32 mouse cellular contexts compared by ENCODE assay signal in the genomic region with DNA sequence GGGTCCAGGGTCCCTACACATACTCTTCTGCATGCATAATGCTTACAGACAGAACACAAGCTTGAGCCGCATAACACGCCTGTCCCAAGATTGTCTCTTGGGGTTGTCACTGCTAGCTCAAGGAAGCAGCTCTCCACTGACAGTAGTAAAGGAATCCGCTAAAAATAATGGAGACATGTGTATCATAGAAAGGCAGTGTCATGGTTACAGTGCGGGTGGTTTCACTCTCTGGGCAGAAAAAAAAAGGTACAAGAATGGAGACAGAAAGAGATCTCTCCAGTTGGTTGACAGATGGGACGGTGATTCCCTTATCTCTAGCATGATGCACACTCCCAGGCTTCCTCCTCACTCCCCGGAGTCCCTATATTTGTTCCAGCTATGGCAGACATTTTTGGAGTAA. TPM values are rescaled to one million over a fixed set of nuclear protein-coding genes. Genes with fewer than 3 reads are reported as not detected.
DNase-seq lines count a peak whose midpoint lies in the region; ATAC-seq and TF ChIP-seq lines count a peak whose summit lies in the region.
"Had no signal": no experiment of that assay in that cellular context is flagged by ENCODE, and none has a peak within 500 bp of the region (broad histone marks: within the 10 kb centered on the region; RNA-seq: fewer than 3 reads in every experiment).

No protein-coding gene starts in this region.

- no peak for ATAC-seq in hindbrain, embryonic 13.5 days (ENCODE audit: low FRiP score)
- no peak for ATAC-seq in hindbrain, embryonic 12.5 days (ENCODE audit: low FRiP score)
- ATAC-seq in midbrain, embryonic 14.5 days (ENCODE audit: low FRiP score, low TSS enrichment): no peak
- ATAC-seq in hindbrain, postnatal 0 days: no peak
- no peak for ATAC-seq in neural tube, embryonic 15.5 days (ENCODE audit: low FRiP score)
- ATAC-seq: CD4-positive, CD25-positive, alpha-beta regulatory T cell, adult 4 months; intestine, embryonic 15.5 days had no signal

- no peak for DNase-seq in midbrain, embryonic 14.5 days
- no peak for DNase-seq in midbrain, embryonic 10.5 days (ENCODE audit: low spot score)
- DNase-seq in hindbrain, postnatal 0 days (ENCODE audit: low spot score): no peak
- no peak for DNase-seq in cerebellum, adult 8-10 months
- DNase-seq: adrenal gland, postnatal 14 days; cerebellum, adult 11-12 months; heart, postnatal 10 days; kidney, adult 8-10 months; layer of hippocampus, postnatal 36 days; liver; lung, adult 2 months; lung, postnatal 10 days; right cerebral cortex, postnatal 14 days had no signal

- TF ChIP-seq CTCF in hindbrain, postnatal 0 days (IDR thresholded peaks at IDR 0.05; ENCODE audit: low read depth): no peak

- no peaks in the 10 kb centered on the region for H3K36me3 ChIP-seq in hindbrain, embryonic 13.5 days
- no peaks in the 10 kb centered on the region for H3K36me3 ChIP-seq in hindbrain, embryonic 12.5 days
- no peaks in the 10 kb centered on the region for H3K36me3 ChIP-seq in midbrain, embryonic 14.5 days (ENCODE audit: control insufficient read depth, insufficient read depth, low read length)
- no peaks in the 10 kb centered on the region for H3K36me3 ChIP-seq in midbrain, embryonic 10.5 days
- H3K36me3 ChIP-seq in hindbrain, postnatal 0 days (ENCODE audit: insufficient read depth, low read length): no peaks in the 10 kb centered on the region
- H3K36me3 ChIP-seq in neural tube, embryonic 15.5 days: no peaks in the 10 kb centered on the region
- H3K36me3 ChIP-seq: heart, embryonic 13.5 days; intestine, embryonic 15.5 days; neural tube, embryonic 12.5 days; stomach, embryonic 15.5 days had no signal

- peak overlapping the region; percentile 68 for H3K4me3 ChIP-seq in hindbrain, embryonic 13.5 days
- no peak overlapping the region for H3K4me3 ChIP-seq in hindbrain, embryonic 12.5 days
- no peak overlapping the region for H3K4me3 ChIP-seq in midbrain, embryonic 14.5 days (replicated peaks; ENCODE audit: low read depth, low read length)
- H3K4me3 ChIP-seq in midbrain, embryonic 10.5 days: no peak overlapping the region
- H3K4me3 ChIP-seq in hindbrain, postnatal 0 days (ENCODE audit: low read length): no peak overlapping the region; the same call in 1 of the 2 replicates
- H3K4me3 ChIP-seq in neural tube, embryonic 15.5 days (replicated peaks): peak overlapping the region; percentile 73
- H3K4me3 ChIP-seq: erythroblast, embryonic 14.5 days; stomach, embryonic 15.5 days had no signal

- H3K4me1 ChIP-seq in hindbrain, embryonic 13.5 days (replicated peaks): peaks cover 34% of the 10 kb centered on the region
- peaks cover 14% of the 10 kb centered on the region for H3K4me1 ChIP-seq in hindbrain, embryonic 12.5 days
- peaks cover 15% of the 10 kb centered on the region; the same call in 1 of the 2 replicates for H3K4me1 ChIP-seq in midbrain, embryonic 14.5 days (ENCODE audit: control insufficient read depth, insufficient read depth, low read length)
- peaks cover 17% of the 10 kb centered on the region for H3K4me1 ChIP-seq in midbrain, embryonic 10.5 days
- H3K4me1 ChIP-seq in hindbrain, postnatal 0 days (ENCODE audit: insufficient read depth, low read length): 0 out of 2 replicates have a peak, but pooled peaks cover 3% of the 10 kb centered on the region
- H3K4me1 ChIP-seq in neural tube, embryonic 15.5 days: peaks cover 31% of the 10 kb centered on the region; the same call in 1 of the 2 replicates
- H3K4me1 ChIP-seq: intestine, embryonic 15.5 days had no signal

- no peak overlapping the region for H3K27ac ChIP-seq in hindbrain, embryonic 13.5 days
- no peak overlapping the region for H3K27ac ChIP-seq in hindbrain, embryonic 12.5 days
- H3K27ac ChIP-seq in midbrain, embryonic 14.5 days (replicated peaks; ENCODE audit: low read depth, low read length): no peak overlapping the region
- H3K27ac ChIP-seq in midbrain, embryonic 10.5 days (replicated peaks): no peak overlapping the region
- H3K27ac ChIP-seq in hindbrain, postnatal 0 days: no peak overlapping the region
- no peak overlapping the region for H3K27ac ChIP-seq in neural tube, embryonic 15.5 days (replicated peaks)
- H3K27ac ChIP-seq: heart, embryonic 13.5 days; intestine, embryonic 15.5 days; kidney, postnatal 0 days; liver, embryonic 14.5 days; macrophage; neural tube, embryonic 12.5 days; stomach, embryonic 15.5 days had no signal

- WGBS in hindbrain, embryonic 13.5 days: 75% methylated on average over 6 of the region's 6 CpGs
- 76% methylated on average over 6 of the region's 6 CpGs for WGBS in hindbrain, embryonic 12.5 days
- 69% methylated on average over 6 of the region's 6 CpGs for WGBS in midbrain, embryonic 14.5 days
- WGBS in midbrain, embryonic 10.5 days: 76% methylated on average over 6 of the region's 6 CpGs
- 72% methylated on average over 6 of the region's 6 CpGs for WGBS in hindbrain, postnatal 0 days
- 75% methylated on average over 6 of the region's 6 CpGs for WGBS in neural tube, embryonic 15.5 days

- H3K27me3 ChIP-seq in hindbrain, embryonic 13.5 days: peaks cover 40% of the 10 kb centered on the region
- H3K27me3 ChIP-seq in hindbrain, embryonic 12.5 days: peaks cover 56% of the 10 kb centered on the region
- H3K27me3 ChIP-seq in midbrain, embryonic 14.5 days (ENCODE audit: control insufficient read depth, insufficient read depth, low read length): 0 out of 2 replicates have a peak, but pooled peaks cover 4% of the 10 kb centered on the region
- H3K27me3 ChIP-seq in midbrain, embryonic 10.5 days (ENCODE audit: low read depth, poor library complexity, severe bottlenecking): peaks cover 50% of the 10 kb centered on the region
- H3K27me3 ChIP-seq in hindbrain, postnatal 0 days (ENCODE audit: insufficient read depth, low read length): 0 out of 2 replicates have a peak, but pooled peaks cover 5% of the 10 kb centered on the region
- peaks cover 6% of the 10 kb centered on the region; the same call in 1 of the 2 replicates for H3K27me3 ChIP-seq in neural tube, embryonic 15.5 days (replicated peaks)

- peak overlapping the region; percentile 82 for H3K4me2 ChIP-seq in hindbrain, embryonic 13.5 days
- H3K4me2 ChIP-seq in hindbrain, embryonic 12.5 days (replicated peaks): no peak overlapping the region
- peak overlapping the region; percentile 80 for H3K4me2 ChIP-seq in midbrain, embryonic 14.5 days (ENCODE audit: low read length)
- peak overlapping the region; percentile 70 for H3K4me2 ChIP-seq in hindbrain, postnatal 0 days (ENCODE audit: low read depth, low read length)
- peak overlapping the region; percentile 74 for H3K4me2 ChIP-seq in neural tube, embryonic 15.5 days
- H3K4me2 ChIP-seq: heart, embryonic 13.5 days; stomach, embryonic 15.5 days had no signal

- no peak overlapping the region for H3K9ac ChIP-seq in hindbrain, embryonic 13.5 days
- no peak overlapping the region for H3K9ac ChIP-seq in hindbrain, embryonic 12.5 days
- H3K9ac ChIP-seq in midbrain, embryonic 14.5 days (replicated peaks; ENCODE audit: low read length): no peak overlapping the region
- no peak overlapping the region; the same call in 1 of the 2 replicates for H3K9ac ChIP-seq in hindbrain, postnatal 0 days (replicated peaks; ENCODE audit: low read length)
- H3K9ac ChIP-seq in neural tube, embryonic 15.5 days (replicated peaks): no peak overlapping the region
- H3K9ac ChIP-seq: heart, embryonic 13.5 days; intestine, embryonic 15.5 days; liver, embryonic 14.5 days; stomach, embryonic 15.5 days had no signal

- H3K9me3 ChIP-seq in hindbrain, embryonic 13.5 days: no peaks in the 10 kb centered on the region
- H3K9me3 ChIP-seq in hindbrain, embryonic 12.5 days (replicated peaks): no peaks in the 10 kb centered on the region
- no peaks in the 10 kb centered on the region for H3K9me3 ChIP-seq in midbrain, embryonic 14.5 days (ENCODE audit: control insufficient read depth, low read length)
- no peaks in the 10 kb centered on the region for H3K9me3 ChIP-seq in midbrain, embryonic 10.5 days (replicated peaks)
- no peaks in the 10 kb centered on the region for H3K9me3 ChIP-seq in hindbrain, postnatal 0 days (ENCODE audit: low read length)
- H3K9me3 ChIP-seq in neural tube, embryonic 15.5 days (replicated peaks): no peaks in the 10 kb centered on the region
- H3K9me3 ChIP-seq: heart, embryonic 13.5 days; intestine, embryonic 15.5 days; neural tube, embryonic 12.5 days; stomach, embryonic 15.5 days had no signal

RNA-seq across cellular contexts. Expression of a gene that starts 1.4 kb away (rescaled TPM):
- 4.6 and 6.0 TPM in 2 replicates for polyA plus RNA-seq in hindbrain, embryonic 13.5 days (2015; fragmentation: Nextera tagmentation; extraction: Ambion mirVana)
- polyA plus RNA-seq in hindbrain, embryonic 12.5 days (2016; fragmentation: Nextera tagmentation; extraction: Ambion mirVana): 1.6 and 1.7 TPM in 2 replicates
- polyA plus RNA-seq in midbrain, embryonic 14.5 days (2014; fragmentation: Nextera tagmentation; extraction: Ambion mirVana): 6.3 and 17.6 TPM in 2 replicates
- polyA plus RNA-seq in midbrain, embryonic 10.5 days (2016; fragmentation: Nextera tagmentation; extraction: Ambion mirVana): 0.44 and 1.1 TPM in 2 replicates
- total RNA-seq in hindbrain, postnatal 0 days (2014; rRNA removed): 58.7 and 60.8 TPM in 2 replicates
- 11.9 and 12.8 TPM in 2 replicates for polyA plus RNA-seq in hindbrain, postnatal 0 days (2015; fragmentation: Nextera tagmentation; extraction: Ambion mirVana)
- 12.6 and 14.9 TPM in 2 replicates for polyA plus RNA-seq in neural tube, embryonic 15.5 days (2015; fragmentation: Nextera tagmentation; extraction: Ambion mirVana)
- total RNA-seq: common myeloid progenitor, adult 5-6 weeks; gastrocnemius, adult 8-10 months; heart, adult 8-10 months; heart, postnatal 10 days; hematopoietic stem cell, adult 5-6 weeks had no signal
- polyA plus RNA-seq: CD4-positive, CD25-positive, alpha-beta regulatory T cell, adult 4 months; erythroblast, embryonic 14.5 days; gonadal fat pad, adult 2 months; heart, embryonic 13.5 days; limb, embryonic 11.5 days; liver, embryonic 14.5 days; macrophage had no signal

RNA-seq across cellular contexts. Expression of a gene that starts 38.5 kb away (rescaled TPM):
- polyA plus RNA-seq in hindbrain, embryonic 13.5 days (2015; fragmentation: Nextera tagmentation; extraction: Ambion mirVana): 44.7 and 51.3 TPM in 2 replicates
- 33.5 and 138 TPM in 2 replicates for polyA plus RNA-seq in hindbrain, embryonic 12.5 days (2016; fragmentation: Nextera tagmentation; extraction: Ambion mirVana)
- 0.24 and 0.89 TPM in 2 replicates for polyA plus RNA-seq in midbrain, embryonic 14.5 days (2014; fragmentation: Nextera tagmentation; extraction: Ambion mirVana)
- polyA plus RNA-seq in midbrain, embryonic 10.5 days (2016; fragmentation: Nextera tagmentation; extraction: Ambion mirVana): 3.1 and 3.6 TPM in 2 replicates
- total RNA-seq in hindbrain, postnatal 0 days (2014; rRNA removed): 1.6 and 7.5 TPM in 2 replicates
- polyA plus RNA-seq in hindbrain, postnatal 0 days (2015; fragmentation: Nextera tagmentation; extraction: Ambion mirVana): 0.48 and 0.91 TPM in 2 replicates
- 64.3 and 90.0 TPM in 2 replicates for polyA plus RNA-seq in neural tube, embryonic 15.5 days (2015; fragmentation: Nextera tagmentation; extraction: Ambion mirVana)
- total RNA-seq: common myeloid progenitor, adult 5-6 weeks; hematopoietic stem cell, adult 5-6 weeks; layer of hippocampus, postnatal 36 days; left cerebral cortex, postnatal 10 days had no signal
- polyA plus RNA-seq: CD4-positive, CD25-positive, alpha-beta regulatory T cell, adult 4 months; erythroblast, embryonic 14.5 days; macrophage had no signal

Comparison
In these comparisons a context has a peak if more than half of its experiments do, and no peak if none do; other contexts are left out.
1. H3K4me3 ChIP-seq: peak in hindbrain, embryonic 13.5 days (single experiment) and neural tube, embryonic 15.5 days (single experiment); none in hindbrain, embryonic 12.5 days (single experiment), midbrain, embryonic 14.5 days (single experiment), midbrain, embryonic 10.5 days (single experiment) and hindbrain, postnatal 0 days (single experiment).